Mouse (Mus musculus) midbrain, embryonic 14.5 days (tissue): ENCODE data around the gene Magi1. TPM values are rescaled to one million over a fixed set of nuclear protein-coding genes. Genes with fewer than 3 reads are reported as not detected.

ENCODE experiments used
- ATAC-seq: fragments of 200-750 bp; cut with Nextera tagmentation; 2 replicates; pipeline ENCODE4 v1.8.0; 2017; ENCODE audit warnings: moderate number of reproducible peaks, moderate library complexity; ENCODE audit not compliant: low FRiP score, low TSS enrichment
- DNase-seq: peaks from one replicate; pipeline ENCODE4 v3.0.0-alpha.2; 2015
- H3K27ac ChIP-seq: fragments of 300-500 bp; sonication (generic); replicated peaks from 2 replicates; pipeline ENCODE4 v1.5.1; 2014; ENCODE audit warnings: mild to moderate bottlenecking, low read depth, low read length, moderate library complexity
- H3K27me3 ChIP-seq: fragments of 300-500 bp; sonication (generic); 2 replicates; pipeline ENCODE4 v1.6.1; 2014; ENCODE audit warnings: low read length, control low read depth, mixed read lengths; ENCODE audit not compliant: control insufficient read depth, insufficient read depth
- H3K36me3 ChIP-seq: fragments of 300-500 bp; sonication (generic); 2 replicates; pipeline ENCODE4 v1.6.1; 2014; ENCODE audit warnings: low read length, control low read depth; ENCODE audit not compliant: control insufficient read depth, insufficient read depth
- H3K4me1 ChIP-seq: fragments of 300-500 bp; sonication (generic); 2 replicates; pipeline ENCODE4 v1.6.1; 2014; ENCODE audit warnings: mild to moderate bottlenecking, antibody characterized with exemption, low read length, control low read depth; ENCODE audit not compliant: control insufficient read depth, insufficient read depth
- H3K4me2 ChIP-seq: fragments of 300-500 bp; sonication (generic); 2 replicates; pipeline ENCODE4 v1.6.1; 2014; ENCODE audit warnings: mild to moderate bottlenecking, low read length, moderate library complexity
- H3K4me3 ChIP-seq: fragments of 300-500 bp; sonication (generic); replicated peaks from 2 replicates; pipeline ENCODE4 v1.5.1; 2014; ENCODE audit warnings: low read depth, low read length
- H3K9ac ChIP-seq: fragments of 300-500 bp; sonication (generic); replicated peaks from 2 replicates; pipeline ENCODE4 v1.6.1; 2014; ENCODE audit warnings: mild to moderate bottlenecking, low read length, moderate library complexity
- H3K9me3 ChIP-seq: fragments of 300-500 bp; sonication (generic); 2 replicates; pipeline ENCODE4 v1.6.1; 2016; ENCODE audit warnings: low read length, control low read depth, mixed read lengths; ENCODE audit not compliant: control insufficient read depth
- WGBS: fragments of 180-500 bp; shearing (Covaris S2); extraction: QIAGEN DNeasy Blood & Tissue Kit; methylation state at CpG from one replicate; pipeline ENCODE4 v1.1.7; 2014; 5-methylcytosine and 5-hydroxymethylcytosine counted together
- polyA plus RNA-seq: library from polyadenylated mRNA; unstranded; fragments of >200 nt; fragmentation: Nextera tagmentation; extraction: Ambion mirVana; gene quantifications from 2 replicates; pipeline ENCODE4 v1.2.1, GENCODE M21; 2014

Gene Magi1
- polyA plus RNA-seq, 1 experiment from 2014 or later, result 34.9 TPM

DNA sequence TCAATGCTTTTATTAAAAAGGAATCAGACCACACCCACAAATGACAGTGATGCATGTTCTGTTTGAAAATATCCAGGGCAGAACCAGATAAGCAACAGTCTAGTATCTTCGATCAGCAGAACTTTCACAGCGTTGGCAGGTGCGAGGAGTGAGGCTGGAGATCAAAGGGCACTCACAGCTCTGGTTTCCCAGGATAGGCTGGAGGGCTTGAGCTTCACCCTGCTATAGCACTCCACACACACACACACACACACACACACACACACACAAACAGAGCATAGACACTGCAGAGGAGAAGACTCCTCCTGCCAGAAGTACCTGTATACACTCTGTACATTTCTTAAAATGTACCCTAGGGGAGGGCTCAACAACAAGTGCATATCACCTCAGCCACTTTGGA, 214.3 kb downstream of the Magi1 start:
- H3K27me3 ChIP-seq, result no peaks in the 10 kb centered on the region
- no peak overlapping the region for H3K9ac ChIP-seq
- no peaks in the 10 kb centered on the region for H3K36me3 ChIP-seq
- no peak overlapping the region for H3K4me3 ChIP-seq
- H3K4me2 ChIP-seq, result no peak overlapping the region
- DNase-seq, result no peak
- no peak for ATAC-seq
- no peaks in the 10 kb centered on the region for H3K9me3 ChIP-seq
- H3K27ac ChIP-seq, result no peak overlapping the region
- no peaks in the 10 kb centered on the region for H3K4me1 ChIP-seq
- 70% methylated on average over 3 of the region's 3 CpGs for WGBS

DNA sequence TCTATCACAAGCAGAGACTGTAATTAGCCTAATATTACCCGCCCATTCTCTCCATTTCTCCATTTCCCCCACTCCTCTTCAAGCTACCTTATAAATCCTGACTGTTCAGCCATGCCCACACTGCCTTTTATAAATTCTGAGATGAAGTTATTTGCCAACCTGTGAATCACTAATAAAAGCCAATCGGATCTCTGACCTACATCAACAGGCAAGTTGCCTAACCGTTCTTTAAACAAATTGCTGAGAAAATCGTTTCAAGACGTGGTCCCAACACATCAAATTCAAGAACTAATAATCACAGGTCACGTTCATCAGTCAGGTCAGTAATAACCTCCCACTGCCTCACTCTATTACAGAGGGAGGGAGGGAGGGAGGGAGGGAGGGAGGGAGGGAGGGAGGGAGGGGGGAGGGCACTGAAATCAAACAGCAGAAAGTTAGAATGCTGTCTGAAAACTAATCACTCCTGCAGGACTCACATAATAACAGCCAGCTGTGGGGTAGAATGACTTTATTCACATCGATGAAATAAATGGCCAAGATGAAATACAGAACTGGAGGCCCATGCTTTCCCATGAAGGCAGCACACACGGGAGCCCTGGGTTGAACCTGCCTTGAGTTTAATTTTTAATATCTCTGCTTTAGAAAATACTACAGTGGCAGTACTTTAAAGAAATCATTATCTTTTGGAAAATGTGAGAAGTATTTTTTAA, 215.8 kb downstream of the Magi1 start:
- WGBS, result 59% methylated on average over 8 of the region's 8 CpGs
- Histone ChIP-seq H3K9ac (no peak overlapping the region), H3K27ac (no peak overlapping the region), H3K4me2 (no peak overlapping the region), H3K4me1 (no peaks in the 10 kb centered on the region), H3K27me3 (no peaks in the 10 kb centered on the region), H3K4me3 (no peak overlapping the region), H3K9me3 (no peaks in the 10 kb centered on the region), H3K36me3 (no peaks in the 10 kb centered on the region)
- DNase-seq, result no peak
- no peak for ATAC-seq

DNA sequence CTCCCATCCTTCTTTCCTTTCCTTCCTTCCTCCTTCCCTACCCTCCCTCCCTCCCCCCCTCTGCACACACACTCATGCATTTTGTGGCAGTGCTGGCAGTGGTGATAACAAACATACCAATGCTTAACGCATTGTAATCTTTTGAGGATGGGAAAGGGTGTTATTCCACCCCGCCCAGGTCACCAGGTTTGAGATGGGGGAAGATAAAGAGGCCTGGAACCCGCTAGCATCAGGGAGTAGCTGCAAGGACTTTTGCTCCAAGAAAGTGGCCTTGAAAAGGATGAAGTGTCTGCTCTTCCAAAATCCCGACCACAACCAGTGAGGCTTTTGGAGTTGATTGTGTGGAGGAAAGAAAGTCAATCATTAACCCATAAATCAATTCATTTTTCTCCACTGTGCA, 218.9 kb downstream of the Magi1 start:
- no peak overlapping the region for H3K4me3 ChIP-seq
- H3K27ac ChIP-seq, result no peak overlapping the region
- H3K27me3 ChIP-seq, result no peaks in the 10 kb centered on the region
- H3K4me1 ChIP-seq, result peaks cover 3% of the 10 kb centered on the region; the same call in 1 of the 2 replicates
- no peak overlapping the region for H3K4me2 ChIP-seq
- DNase-seq, result no peak
- no peaks in the 10 kb centered on the region for H3K9me3 ChIP-seq
- no peak for ATAC-seq
- no peak overlapping the region for H3K9ac ChIP-seq
- WGBS, result 78% methylated on average over 4 of the region's 4 CpGs
- H3K36me3 ChIP-seq, result no peaks in the 10 kb centered on the region

DNA sequence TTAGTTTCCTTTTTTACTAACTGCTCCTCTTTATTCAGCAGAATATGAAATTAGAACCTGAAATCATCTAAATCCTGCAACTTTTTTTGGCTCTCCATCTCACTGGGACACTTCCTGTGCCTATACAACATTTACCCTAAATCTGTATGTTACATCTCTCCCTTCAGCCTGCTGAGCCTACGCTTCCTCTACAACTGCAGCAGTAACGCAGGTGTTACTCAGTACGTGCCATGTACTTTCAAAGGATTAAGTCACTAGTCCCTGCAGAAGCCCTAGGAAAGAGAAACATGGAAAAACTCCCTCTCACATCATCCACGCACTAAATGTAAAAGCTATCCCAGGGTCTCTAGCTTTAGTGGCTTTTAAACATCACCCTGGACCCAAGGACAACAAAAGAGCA, 220.2 kb downstream of the Magi1 start:
- no peak overlapping the region for H3K9ac ChIP-seq
- peaks cover 3% of the 10 kb centered on the region; the same call in 1 of the 2 replicates for H3K4me1 ChIP-seq
- 88% methylated on average over 4 of the region's 4 CpGs for WGBS
- H3K36me3 ChIP-seq, result no peaks in the 10 kb centered on the region
- no peak overlapping the region for H3K4me3 ChIP-seq
- H3K27me3 ChIP-seq, result no peaks in the 10 kb centered on the region
- H3K27ac ChIP-seq, result no peak overlapping the region
- no peak for ATAC-seq
- H3K4me2 ChIP-seq, result no peak overlapping the region
- H3K9me3 ChIP-seq, result no peaks in the 10 kb centered on the region
- DNase-seq, result no peak

DNA sequence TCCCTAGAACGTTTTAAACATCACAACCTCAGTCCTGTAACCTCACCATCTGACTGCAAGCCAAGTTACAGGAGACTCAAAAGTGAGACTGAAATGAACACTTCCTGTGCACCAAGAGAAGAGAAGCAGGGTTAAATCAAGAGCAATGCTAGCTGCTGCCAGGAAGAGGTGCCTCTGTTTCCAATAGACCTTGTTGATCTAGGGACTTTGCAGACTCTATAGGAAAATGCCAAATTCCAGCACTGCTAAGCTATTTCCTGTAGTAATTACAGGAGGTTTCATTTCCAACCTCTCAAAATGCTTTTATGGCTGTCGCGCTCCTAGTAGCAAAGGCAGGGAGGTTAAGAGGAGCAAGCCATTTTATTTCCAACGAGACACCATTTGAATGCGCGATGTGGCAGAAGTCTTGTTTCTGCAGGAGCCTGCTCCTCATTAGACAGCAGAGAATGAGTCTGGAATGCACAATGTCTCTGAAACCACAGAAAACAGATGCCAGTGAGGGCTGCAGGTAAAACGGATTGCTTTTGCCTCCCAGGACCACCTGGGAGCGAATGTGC, 222.2 kb downstream of the Magi1 start:
- peaks cover 3% of the 10 kb centered on the region; the same call in 1 of the 2 replicates for H3K4me1 ChIP-seq
- no peaks in the 10 kb centered on the region for H3K36me3 ChIP-seq
- WGBS, result 79% methylated on average over 8 of the region's 8 CpGs
- no peak overlapping the region for H3K9ac ChIP-seq
- DNase-seq, result peak; percentile 37
- H3K4me2 ChIP-seq, result no peak overlapping the region
- no peaks in the 10 kb centered on the region for H3K9me3 ChIP-seq
- H3K4me3 ChIP-seq, result no peak overlapping the region
- no peak for ATAC-seq
- H3K27ac ChIP-seq, result peak overlapping the region; percentile 52
- no peaks in the 10 kb centered on the region for H3K27me3 ChIP-seq

DNA sequence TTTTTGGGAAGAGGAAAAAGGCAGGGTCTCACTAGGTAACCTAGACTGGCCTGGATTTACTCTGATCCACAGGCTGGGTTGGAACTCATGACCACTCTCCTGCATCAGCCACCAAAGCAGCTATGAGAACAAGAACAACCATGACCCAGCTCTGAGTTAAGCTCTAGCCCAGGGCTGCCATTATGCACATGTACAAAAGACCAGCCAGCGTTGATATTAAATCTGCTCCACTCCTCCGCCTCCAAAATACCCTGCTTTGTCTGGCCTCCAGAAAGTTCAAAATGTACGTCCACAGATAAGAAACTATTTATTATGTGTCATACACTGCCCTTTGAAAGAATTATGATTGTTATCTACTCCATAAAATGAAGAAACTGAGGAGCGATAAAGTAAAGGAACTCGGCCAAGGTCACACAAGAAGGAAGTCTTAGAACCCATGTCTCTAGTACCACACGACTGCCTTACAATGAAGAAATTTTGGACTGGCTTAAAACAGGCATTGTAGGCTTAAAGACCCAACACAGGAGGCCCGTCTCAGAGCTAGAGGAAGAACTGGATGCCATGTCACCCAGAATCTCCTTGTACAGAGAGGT, 223.0 kb downstream of the Magi1 start:
- Histone ChIP-seq H3K4me1 (peaks cover 3% of the 10 kb centered on the region; the same call in 1 of the 2 replicates), H3K9ac (no peak overlapping the region), H3K4me2 (no peak overlapping the region), H3K9me3 (no peaks in the 10 kb centered on the region), H3K27me3 (no peaks in the 10 kb centered on the region), H3K27ac (0 out of 2 replicates have a peak overlapping the region, but pooled peaks have one; percentile 52), H3K4me3 (no peak overlapping the region), H3K36me3 (no peaks in the 10 kb centered on the region)
- ATAC-seq (no peak), DNase-seq (no peak)
- WGBS, result 93% methylated on average over 7 of the region's 7 CpGs

DNA sequence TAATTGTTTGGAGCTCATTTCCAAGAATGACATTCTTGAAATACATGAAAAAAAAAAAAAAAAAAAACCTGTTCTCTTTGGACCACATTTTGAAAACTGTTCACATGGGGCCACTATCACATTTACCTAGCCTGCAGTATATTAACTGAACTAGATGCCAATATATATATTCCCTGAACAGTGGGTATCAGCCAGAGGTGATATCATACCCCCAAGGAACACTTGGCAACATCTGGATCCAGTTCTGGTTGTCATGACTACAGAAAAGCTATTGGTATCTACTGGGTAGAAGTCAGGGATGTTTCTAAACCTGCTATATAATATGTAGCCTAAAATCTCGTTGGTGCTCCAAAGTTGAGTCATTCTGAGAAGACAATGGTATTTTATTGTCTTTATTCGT, 224.6 kb downstream of the Magi1 start:
- Histone ChIP-seq H3K9me3 (no peaks in the 10 kb centered on the region), H3K36me3 (no peaks in the 10 kb centered on the region), H3K9ac (no peak overlapping the region), H3K27ac (no peak overlapping the region), H3K4me1 (peaks cover 3% of the 10 kb centered on the region; the same call in 1 of the 2 replicates), H3K4me3 (no peak overlapping the region), H3K4me2 (no peak overlapping the region), H3K27me3 (no peaks in the 10 kb centered on the region)
- 92% methylated on average over 2 of the region's 2 CpGs for WGBS
- no peak for ATAC-seq
- no peak for DNase-seq

DNA sequence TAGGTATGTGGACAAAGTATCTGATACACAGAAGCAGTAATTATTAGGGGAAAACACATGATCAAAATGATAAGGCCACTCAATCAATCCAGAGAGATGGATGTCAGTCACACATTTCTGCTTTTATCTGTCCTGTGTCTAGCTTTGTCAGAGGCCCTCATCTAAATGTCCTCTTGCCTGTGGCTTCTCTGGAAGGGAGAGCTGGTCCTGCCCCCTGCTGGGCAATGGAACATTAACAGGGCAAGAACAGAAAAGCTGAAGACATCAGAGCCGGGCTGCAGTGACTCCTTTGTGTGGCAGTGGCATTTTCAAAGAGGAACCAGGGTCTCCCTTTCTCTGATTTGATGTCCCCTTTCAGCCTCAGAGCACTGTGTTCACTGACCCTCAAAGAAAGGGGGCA, 229.8 kb downstream of the Magi1 start:
- H3K4me2 ChIP-seq, result no peak overlapping the region
- ATAC-seq (no peak), DNase-seq (peak; percentile 80)
- 10% methylated on average over 1 of the region's 1 CpGs for WGBS
- no peak overlapping the region for H3K9ac ChIP-seq
- no peaks in the 10 kb centered on the region for H3K27me3 ChIP-seq
- no peaks in the 10 kb centered on the region for H3K36me3 ChIP-seq
- H3K9me3 ChIP-seq, result no peaks in the 10 kb centered on the region
- no peak overlapping the region for H3K27ac ChIP-seq
- H3K4me3 ChIP-seq, result no peak overlapping the region
- no peaks in the 10 kb centered on the region for H3K4me1 ChIP-seq

DNA sequence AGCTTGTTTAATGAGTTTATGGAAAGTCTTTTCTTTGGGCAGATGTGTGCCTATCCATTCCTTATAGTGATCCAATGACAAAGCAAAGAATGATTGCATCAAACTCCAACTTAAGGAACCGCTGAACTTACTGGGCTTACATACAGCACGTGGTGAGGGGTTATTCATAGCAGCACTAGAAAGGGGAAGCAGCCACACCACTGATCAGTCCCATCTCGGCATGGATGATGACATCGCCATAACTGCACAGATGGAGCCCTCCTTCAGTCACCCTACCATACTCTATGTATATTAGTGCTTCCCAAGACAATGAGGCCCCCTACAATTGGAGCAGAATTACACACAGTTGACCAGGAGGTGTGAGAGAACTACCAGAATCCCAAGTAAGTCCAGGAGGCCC, 238.5 kb downstream of the Magi1 start:
- H3K27ac ChIP-seq, result no peak overlapping the region
- no peaks in the 10 kb centered on the region for H3K9me3 ChIP-seq
- no peak overlapping the region for H3K4me3 ChIP-seq
- H3K36me3 ChIP-seq, result no peaks in the 10 kb centered on the region
- DNase-seq (no peak), ATAC-seq (no peak)
- H3K9ac ChIP-seq, result no peak overlapping the region
- H3K4me1 ChIP-seq, result no peaks in the 10 kb centered on the region
- no peaks in the 10 kb centered on the region for H3K27me3 ChIP-seq
- 93% methylated on average over 4 of the region's 4 CpGs for WGBS
- no peak overlapping the region for H3K4me2 ChIP-seq
